Mouse (Mus musculus) bone marrow macrophage, adult 2 months (primary cell): ENCODE measurements around the gene Cpeb4. TPM values are rescaled to one million over a fixed set of nuclear protein-coding genes. Genes with fewer than 3 reads are reported as not detected.

Experiments
- H3K27ac ChIP-seq: 2 replicates; pipeline ENCODE4 v1.5.1; 2012; ENCODE audit warnings: low read depth, low read length; ENCODE audit not compliant: insufficient read depth
- H3K4me1 ChIP-seq: 2 replicates; pipeline ENCODE4 v1.6.1; 2012; ENCODE audit warnings: low read length; ENCODE audit not compliant: control insufficient read depth, insufficient read depth
- H3K4me3 ChIP-seq: 2 replicates; pipeline ENCODE4 v1.5.1; 2012; ENCODE audit warnings: mild to moderate bottlenecking, low read length, moderate library complexity; ENCODE audit not compliant: insufficient read depth
- CTCF ChIP-seq: IDR thresholded peaks from 2 replicates; pipeline ENCODE4 v1.5.1; 2012; ENCODE audit warnings: low read depth, mild to moderate bottlenecking, low read length, moderate library complexity
- POLR2A ChIP-seq: IDR thresholded peaks from 2 replicates; pipeline ENCODE4 v1.6.1; 2012; ENCODE audit warnings: mild to moderate bottlenecking, low read depth, low read length, borderline replicate concordance
- polyA plus RNA-seq: library from polyadenylated mRNA; stranded (reverse); fragments of >200 nt; gene quantifications from 2 replicates; pipeline ENCODE4 v1.2.4, GENCODE M21; 2012; ENCODE audit not compliant: missing spikeins, insufficient read depth, insufficient read length

Cpeb4 gene
- polyA plus RNA-seq, 1 experiment, result 46.6 TPM

DNA sequence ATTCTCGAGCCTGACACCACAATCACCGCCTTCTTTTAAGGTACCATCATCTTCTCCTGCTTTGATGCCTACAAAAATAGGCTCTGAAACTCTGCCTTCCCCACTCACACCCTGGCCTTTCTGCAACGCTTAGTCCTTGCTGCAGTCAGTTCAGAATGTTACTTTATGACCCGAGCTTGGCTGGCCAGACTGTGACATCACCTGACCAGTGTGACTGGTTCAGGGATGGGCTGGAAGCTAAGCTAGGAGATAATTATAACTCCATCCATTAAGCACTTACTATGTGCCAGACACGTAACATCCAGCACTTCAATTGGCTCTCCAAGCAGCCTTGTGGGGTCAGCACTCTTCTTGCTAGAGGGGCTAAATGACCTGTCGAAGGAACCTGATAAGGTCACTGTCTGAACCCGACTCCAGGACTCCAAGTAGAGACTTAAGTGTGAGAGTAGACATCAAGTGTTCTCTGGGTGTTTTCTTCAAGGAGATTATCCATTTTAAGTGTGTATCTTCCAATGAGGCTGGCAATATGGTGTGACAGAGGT, 39.5 kb upstream of the Cpeb4 start:
- Histone ChIP-seq H3K4me3 (no peak overlapping the region), H3K4me1 (peaks cover 35% of the 10 kb centered on the region), H3K27ac (no peak overlapping the region)
- TF ChIP-seq CTCF (no peak), POLR2A (no peak)

DNA sequence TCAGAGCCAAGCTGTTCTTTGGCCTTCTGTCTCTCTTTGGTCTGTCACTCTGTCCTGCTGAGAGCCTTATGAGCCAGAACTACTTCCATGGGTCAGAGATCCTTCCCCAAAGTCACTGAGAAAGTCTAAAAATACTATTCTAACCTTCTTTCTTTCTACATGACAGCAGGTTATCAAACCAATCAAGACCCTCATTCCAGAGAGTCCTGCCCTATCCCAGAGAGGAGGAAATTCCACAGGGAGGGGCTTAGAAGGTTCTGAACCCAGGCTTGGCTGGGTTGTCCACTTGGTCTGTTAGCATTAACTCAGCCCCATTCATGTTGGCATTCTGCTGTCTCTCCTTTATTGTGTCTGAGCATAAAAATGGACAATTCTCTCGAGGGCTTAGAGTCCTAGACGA, 38.5 kb upstream of the Cpeb4 start:
- H3K4me1 ChIP-seq, result peaks cover 33% of the 10 kb centered on the region
- no peak overlapping the region for H3K4me3 ChIP-seq
- TF ChIP-seq CTCF (no peak), POLR2A (no peak)
- no peak overlapping the region for H3K27ac ChIP-seq

DNA sequence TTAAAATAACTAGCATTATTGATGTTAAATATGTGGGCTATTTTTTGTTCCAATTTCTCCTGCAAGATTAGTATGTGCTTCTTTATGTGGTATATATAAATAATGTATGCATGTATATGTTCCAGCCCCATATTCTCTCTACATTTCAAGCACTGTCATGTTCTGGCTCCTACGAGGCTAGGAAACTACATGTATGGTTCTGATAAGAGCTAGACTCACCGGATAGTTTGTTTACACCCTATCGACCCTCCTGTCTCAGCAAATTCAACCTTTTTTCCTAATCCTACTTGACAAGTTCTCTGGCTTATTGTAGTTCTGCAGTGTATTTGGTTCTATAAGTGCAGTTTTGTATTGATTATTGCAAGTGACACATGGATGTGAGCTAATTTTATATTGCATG, 36.7 kb upstream of the Cpeb4 start:
- no peak overlapping the region for H3K27ac ChIP-seq
- H3K4me1 ChIP-seq, result peaks cover 42% of the 10 kb centered on the region
- no peak for TF ChIP-seq POLR2A
- TF ChIP-seq CTCF, result no peak

DNA sequence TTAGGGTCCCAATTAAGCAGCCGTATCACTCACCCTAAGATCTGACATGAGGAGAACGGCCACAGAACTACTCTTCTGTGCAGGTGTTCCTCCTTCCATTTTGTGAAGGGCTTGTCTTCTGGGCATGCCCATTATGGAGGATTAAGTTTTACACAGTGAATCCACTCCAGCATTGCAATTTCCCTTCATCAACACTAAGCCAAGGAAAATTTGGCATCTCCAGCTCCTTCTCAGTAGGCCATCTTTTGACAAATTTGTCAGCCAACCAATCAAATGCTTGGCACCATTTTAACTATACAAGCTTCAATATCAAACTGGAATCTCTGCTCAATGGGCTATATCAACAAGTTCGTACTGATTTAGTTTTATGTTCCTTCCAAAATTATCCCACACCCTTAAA, 34.8 kb upstream of the Cpeb4 start:
- H3K27ac ChIP-seq, result no peak overlapping the region
- TF ChIP-seq CTCF, result no peak
- no peak for TF ChIP-seq POLR2A
- H3K4me1 ChIP-seq, result peaks cover 31% of the 10 kb centered on the region

More for the DNA sequence above, 36.7 kb upstream of the Cpeb4 start:
- no peak overlapping the region for H3K4me3 ChIP-seq

DNA sequence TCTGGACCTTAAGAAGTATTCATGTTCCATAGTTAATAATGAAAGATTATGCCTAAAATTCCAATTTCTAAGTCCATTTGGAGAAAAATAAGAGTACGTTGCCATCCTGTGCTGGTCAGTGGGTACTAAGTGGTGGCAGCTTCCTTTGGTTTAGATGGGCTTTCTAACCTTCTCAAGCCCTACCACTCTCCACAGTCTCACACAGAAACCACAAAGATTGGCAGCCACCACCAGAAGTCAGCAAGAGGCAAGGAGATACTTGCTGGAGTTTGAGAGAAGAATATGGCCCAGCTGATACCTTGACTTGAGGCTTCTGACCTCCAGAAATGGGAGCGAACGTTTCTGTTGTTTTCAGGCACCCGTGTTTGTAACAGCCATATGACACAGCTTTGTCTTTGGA, 34.3 kb upstream of the Cpeb4 start:
- no peak for TF ChIP-seq CTCF
- TF ChIP-seq POLR2A, result no peak
- Histone ChIP-seq H3K4me1 (peaks cover 33% of the 10 kb centered on the region), H3K4me3 (no peak overlapping the region), H3K27ac (peak overlapping the region; percentile 68)

More for the DNA sequence above, 34.8 kb upstream of the Cpeb4 start:
- H3K4me3 ChIP-seq, result no peak overlapping the region

DNA sequence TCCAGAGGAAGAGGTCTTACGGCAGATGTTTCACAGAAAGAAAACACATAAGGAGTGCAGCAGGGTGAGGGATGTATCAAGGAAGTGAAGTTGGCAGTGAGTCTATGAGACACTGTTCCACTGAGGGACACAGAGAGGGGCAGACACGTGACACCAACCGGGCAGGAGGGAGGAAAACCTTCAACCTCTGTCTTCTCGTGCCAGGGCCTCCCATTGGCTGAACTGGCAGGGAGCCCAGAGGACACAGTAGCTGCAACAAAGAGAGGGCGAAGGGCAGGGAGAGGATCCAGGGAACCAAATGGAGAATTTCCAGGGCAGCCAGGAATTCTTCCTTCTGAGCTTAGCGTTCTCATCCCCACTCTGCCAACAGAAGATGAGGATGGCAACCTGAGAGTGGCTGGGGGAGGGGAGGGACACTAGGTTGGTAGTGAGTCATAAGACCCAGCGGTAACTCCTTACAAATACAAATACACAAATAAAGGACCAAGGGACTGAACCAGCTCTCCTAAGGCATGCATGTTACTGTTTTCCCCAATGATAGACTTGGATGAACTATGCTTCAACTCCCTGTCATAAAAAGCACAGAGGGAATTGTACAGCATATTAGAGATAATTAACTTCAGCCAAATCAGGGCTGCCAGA, 33.4 kb upstream of the Cpeb4 start:
- H3K4me1 ChIP-seq, result peaks cover 39% of the 10 kb centered on the region

DNA sequence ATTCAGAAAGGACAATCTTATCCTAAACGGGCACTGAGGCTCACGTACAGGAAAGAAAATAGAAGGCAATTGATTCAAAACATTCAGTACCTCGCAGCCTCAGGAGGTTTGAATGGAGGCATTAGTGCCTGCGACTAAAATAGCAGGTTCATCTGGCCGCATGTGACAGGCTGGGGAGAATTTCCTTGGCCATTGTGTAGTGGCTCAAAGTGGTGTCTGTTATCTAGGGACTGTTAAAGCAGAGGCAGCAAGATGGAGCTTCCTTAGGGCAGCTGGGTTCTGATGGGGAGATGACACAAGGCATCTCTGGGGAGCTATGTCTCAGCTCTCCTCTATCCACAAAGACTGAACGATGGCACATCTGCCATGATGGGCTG, 32.9 kb upstream of the Cpeb4 start:
- TF ChIP-seq POLR2A (no peak), CTCF (no peak)
- Histone ChIP-seq H3K4me3 (no peak overlapping the region), H3K4me1 (peaks cover 39% of the 10 kb centered on the region), H3K27ac (peak overlapping the region; percentile 83)

More for the DNA sequence above, 33.4 kb upstream of the Cpeb4 start:
- TF ChIP-seq CTCF, result no peak
- no peak for TF ChIP-seq POLR2A
- H3K27ac ChIP-seq, result peak overlapping the region; percentile 83
- no peak overlapping the region for H3K4me3 ChIP-seq

DNA sequence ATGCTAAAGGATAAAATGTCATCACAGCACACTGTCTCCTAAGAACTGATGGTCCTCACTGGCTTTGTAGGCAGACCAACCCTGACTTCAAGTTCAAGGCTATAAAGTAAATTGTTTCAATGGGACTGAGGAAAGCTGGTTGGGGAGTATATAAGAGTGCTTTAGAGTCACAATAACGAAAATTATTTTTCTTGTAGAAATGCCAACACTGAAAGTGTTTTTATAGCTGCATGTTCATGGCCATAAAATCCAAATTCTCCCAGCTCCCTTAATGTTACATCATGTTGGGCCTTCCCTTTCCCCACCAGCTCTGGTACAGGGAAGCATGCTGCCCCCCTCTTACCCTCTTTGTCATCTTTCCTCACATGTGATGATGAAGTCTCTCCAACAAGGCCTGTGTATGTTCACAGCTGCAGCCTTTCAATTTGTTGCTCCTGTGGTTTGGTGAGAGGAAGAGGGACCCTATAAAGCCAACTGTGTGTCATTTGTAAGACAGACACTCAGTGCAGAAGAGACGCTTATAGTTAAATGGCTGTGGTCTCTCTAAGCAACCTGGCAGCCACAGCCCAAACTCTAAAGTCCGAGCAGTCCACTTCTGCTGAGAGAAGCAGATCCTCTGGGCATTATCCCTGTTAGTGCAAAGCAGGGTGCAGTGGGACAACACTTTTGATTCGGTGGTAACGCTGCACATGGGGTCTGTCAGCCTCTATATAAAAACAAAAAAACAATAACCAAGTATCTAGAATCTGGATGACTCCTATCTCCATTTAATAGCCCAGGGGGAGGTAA, 29.6 kb upstream of the Cpeb4 start:
- TF ChIP-seq CTCF, result no peak
- no peak for TF ChIP-seq POLR2A
- no peak overlapping the region for H3K27ac ChIP-seq
- H3K4me3 ChIP-seq, result no peak overlapping the region
- H3K4me1 ChIP-seq, result peaks cover 37% of the 10 kb centered on the region

DNA sequence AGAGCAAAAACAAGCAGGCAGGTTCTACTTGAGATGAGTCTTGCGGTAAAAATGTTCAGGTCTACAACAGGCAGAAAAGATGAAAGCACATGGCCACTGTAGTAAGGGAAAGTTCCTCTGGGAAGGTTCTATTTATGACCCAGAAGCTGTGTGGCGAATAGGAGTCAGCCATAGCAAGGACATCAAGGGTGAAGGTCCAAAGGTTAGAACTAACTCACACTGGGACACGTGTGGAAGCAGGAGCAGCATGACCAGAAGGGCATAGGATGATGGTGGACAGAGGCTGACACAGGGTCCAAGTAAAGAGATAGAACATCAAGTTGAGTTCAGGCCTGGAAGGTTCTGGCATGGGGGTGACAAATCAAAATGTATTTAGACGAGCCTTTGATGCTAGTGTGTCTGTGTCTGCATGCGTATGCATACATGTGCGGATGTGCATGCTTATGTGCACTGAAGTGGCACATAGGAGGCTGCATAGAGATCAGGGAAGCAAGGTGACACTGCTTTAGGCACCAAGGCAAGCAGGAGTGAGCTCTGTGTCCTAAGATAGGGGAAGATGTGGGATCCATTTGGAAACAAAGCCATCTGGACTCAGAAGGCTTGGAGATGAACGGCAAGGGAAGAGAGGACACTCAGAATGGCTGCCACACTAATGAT, 28.7 kb upstream of the Cpeb4 start:
- no peak for TF ChIP-seq POLR2A
- no peak for TF ChIP-seq CTCF
- Histone ChIP-seq H3K4me3 (no peak overlapping the region), H3K27ac (no peak overlapping the region), H3K4me1 (peaks cover 41% of the 10 kb centered on the region)
